Mouse (Mus musculus) c-Kit-positive CD71-positive TER-119-positive erythroid progenitor cells, embryonic 14.5 days (primary cell): Measurements from ENCODE around the gene Pfkfb2.

ENCODE experiments used
- DNase-seq: peaks from one replicate; pipeline ENCODE4 v3.0.0-alpha.2; 2013; ENCODE audit warnings: low spot score

Gene Pfkfb2

DNA sequence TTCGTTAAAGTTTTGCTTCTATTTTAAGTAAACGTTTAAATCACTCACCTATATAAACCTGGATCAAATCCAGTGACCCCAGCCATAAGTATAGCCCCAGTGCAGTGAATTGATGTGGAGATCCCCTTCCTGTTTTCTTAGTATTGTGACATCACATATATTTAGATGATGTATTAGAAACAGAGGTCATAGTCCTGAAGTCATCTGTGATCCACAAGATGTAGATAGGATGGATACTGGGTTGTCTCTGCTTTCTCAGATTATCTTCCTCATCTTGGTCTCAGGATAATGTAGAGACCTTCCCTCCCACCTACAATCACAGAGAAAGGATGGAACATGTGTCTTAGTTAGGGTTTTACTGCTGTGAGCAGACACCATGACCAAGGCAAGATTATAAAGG, at the start of gene Pfkfb2:
Gene Pfkfb2, minus strand, starts transcription at position 101 of the 400 bp plus-strand sequence.
- no peak for DNase-seq

DNA sequence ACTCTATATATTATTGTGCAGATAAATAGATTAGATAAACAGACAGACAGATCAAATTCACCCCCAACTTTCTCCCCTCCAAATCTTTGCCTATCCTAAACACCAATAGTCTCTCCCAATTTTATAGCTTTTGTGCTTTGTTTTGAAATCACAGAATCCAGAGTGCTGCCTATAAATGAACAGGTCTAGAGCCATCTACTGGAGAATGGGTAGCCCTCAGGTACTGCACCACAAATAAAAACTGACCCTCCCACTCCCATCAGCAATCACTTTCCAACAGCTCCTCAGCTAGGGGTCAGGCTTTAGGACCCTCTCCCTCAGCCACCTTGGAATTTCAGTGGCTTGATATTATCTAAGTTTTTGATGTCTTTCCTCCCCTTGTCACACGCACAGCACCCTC, 47.6 kb upstream of the Pfkfb2 start:
- DNase-seq: no peak

DNA sequence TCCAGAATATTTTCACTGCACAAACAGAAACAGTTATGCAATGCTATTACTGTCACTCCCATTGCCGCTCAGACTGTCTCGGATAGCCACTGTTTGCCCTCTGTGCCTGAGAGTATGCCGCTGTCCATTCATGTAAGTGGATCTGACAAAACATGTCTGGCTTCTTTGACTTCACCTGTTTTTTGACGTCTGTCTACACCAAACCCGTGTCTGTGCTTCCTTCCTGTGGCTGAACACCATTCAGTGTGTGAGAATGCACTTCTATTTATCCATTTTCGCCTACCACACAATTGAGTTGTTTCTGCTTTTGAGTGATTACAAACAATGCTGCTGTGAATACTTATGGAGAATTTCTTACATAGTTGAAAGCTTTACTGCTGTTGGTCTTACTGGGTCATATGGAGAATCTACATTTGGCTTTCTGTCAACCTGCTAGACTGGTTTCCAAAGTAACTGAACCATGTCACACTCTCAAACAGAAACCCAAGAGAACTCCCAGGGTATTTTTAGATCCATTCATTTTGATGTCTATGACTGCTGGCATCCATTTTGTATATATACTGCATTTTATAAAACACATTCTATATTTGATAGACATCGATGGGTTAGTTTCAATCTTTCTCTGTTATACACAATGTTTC, 46.8 kb upstream of the Pfkfb2 start:
- no peak for DNase-seq

DNA sequence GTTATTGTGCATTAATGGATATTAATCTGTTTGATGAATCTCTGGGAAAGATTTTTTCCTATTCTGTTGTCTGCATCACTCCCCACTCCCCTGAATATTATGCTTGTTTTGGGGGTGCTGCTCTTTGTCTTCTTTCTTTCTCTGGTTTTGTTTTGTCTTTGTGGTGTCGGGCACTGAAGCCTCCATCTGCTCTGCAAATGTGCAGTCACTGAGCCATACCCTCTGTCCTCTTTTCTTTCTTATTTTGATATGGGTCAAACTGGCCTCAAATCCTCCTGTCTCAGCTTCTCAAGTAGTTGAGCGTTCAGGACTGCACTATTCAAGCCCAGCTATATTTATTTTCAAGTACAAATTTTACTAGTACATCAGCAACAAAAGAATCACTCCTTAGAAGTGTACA, 46.2 kb upstream of the Pfkfb2 start:
- DNase-seq: no peak

DNA sequence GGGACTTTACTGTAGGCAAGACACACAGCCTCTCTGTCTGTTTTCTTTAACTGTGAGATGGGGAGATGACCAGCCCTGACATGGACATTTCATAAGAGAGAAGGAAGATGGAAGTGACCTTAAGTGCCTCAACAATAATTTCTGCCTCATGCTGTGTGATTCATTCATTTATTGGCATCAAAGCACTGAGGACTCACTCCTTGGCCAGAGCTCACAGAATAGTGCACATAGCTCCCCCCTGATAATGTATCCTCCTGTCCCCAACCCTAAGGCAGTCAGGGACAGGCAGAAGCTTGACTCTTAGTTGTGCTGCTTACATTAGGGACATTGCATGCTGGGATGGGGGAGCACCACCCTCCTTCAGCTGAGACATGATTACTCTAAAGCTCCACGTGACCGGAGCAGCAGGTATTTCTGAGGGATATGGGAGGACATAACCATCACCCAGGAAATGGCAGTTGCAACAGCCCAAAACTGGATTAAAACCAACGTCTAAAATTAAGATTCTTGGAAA, 42.0 kb upstream of the Pfkfb2 start:
- no peak for DNase-seq

DNA sequence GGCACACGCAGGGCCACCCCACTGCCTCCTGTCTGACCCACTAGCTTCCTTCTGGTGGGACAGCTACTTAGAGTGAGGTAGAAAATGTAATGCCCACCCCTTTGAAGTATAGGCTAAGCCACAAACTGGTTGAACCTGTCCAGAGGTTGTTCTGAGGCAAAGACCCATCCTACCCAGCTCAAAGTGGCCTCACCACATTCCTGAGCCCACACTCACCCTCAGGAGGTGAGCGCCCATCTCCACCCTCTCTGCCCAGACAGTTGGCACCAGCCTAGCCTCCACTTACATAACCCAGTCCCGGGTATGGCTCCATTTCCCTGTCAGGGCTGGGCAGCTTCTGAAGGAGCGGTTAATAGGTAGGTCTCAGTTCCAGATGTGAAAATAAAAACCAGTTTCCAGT, 41.4 kb upstream of the Pfkfb2 start:
- DNase-seq: no peak

DNA sequence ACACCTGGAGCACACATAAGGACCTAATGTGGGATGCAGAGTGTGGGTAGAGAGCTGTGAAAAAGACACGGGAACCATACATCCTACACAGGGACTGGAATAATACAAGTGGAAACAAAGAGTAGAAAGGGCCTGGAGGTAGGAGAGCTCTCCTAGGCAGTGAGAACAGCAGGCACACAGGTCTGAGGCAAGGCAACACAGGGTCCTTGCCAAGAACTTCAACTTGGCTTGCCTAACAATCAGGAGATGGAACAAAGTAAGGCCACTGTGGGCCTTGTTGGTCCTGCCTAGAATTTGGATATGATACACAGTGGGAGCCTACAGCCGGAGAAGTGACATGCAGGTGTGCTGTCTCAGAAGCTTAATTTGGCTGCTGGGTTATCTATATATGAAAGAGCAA, 40.9 kb upstream of the Pfkfb2 start:
- DNase-seq: no peak

DNA sequence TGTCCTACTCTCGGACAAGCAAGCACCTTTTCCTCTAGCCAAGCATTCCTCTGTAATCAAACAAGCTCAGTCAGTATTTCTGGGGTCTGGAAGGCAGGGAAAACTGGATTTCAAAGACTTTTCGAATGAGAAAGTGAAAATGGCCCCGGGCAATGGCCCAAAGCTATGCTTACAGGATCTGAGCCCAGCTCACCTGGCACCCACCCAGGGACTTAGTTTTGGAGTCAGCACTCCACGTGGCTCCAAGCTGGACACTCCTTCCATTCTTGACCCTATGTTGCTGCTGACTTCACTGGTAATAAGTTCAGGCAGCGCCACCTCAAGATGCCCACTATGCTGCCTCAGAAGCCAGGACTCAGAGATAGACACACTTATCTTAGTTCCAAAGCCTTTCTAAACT, 38.0 kb upstream of the Pfkfb2 start:
- DNase-seq: no peak

DNA sequence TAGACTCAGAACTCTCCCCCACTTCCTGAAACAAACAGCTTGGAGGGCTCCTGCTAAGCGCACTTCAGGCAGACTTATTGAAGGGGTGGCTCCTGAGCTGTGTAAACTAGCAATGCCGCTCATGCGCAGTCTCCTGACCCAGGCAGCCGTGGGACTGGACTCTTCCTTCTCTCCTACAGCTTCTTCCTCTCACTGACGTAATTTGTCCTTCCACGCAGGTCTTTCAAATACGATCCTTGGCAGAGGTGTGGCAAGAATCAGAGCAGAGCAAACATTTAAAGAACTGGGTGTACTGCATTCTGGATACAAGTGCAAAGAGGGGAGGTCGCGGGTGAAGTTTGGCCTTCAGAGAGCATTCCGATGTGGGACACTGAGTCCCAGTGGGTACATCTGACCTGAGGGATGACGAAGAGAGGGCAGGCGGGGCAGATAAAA, 35.0 kb upstream of the Pfkfb2 start:
- no peak for DNase-seq

DNA sequence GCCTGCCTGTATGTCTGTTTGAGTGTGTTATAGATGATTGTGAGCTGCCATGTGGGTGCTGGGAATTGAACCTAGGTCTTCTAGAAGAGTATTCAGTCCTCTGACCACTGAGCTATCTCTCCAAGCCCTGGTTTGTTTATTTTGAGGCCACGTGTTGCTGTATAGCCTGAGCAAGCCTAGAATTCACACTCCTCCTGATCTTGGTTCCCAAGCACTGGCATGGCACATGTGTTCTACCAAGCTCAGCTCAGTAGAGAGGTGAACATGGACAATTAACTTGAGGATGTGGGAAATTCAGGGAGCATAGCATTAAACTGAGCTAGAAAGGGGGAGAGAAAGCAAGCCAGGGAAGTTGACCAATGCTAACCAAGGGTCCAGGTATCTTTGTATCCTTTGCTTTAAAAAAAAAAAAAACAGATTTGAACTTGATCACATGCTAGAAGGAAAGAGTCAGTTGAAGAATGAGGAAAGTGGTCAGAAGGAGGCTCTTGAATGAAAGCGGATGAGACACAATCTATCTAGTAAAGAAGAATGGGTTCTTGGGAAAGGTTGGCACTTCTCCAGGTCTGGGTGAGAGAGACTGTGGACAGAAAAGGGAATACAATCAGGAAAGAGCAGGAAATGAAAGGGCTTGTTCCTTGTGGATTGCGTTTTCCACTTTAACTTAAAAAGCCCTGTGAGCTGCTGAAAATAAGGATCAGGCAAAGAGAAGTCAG, 33.1 kb upstream of the Pfkfb2 start:
- DNase-seq: no peak

DNA sequence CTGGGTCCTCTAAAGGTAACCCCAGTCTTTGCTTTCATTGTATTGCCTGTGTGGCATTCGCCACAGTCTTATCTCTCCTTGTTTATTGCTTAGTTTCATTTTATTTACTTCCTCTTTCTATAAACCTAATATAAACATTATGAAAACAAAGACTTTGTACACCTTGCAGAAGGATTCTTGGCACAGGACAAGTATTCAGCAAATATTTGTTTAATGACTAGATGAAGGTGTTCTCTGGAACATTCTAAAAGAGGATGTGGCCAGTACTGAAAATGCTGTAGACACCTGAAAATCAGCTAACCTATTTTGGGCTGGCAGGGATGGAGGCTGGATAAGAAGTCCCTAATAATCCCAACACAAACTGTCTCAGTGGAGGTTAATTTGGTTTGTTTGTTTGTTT, 32.5 kb upstream of the Pfkfb2 start:
- no peak for DNase-seq

DNA sequence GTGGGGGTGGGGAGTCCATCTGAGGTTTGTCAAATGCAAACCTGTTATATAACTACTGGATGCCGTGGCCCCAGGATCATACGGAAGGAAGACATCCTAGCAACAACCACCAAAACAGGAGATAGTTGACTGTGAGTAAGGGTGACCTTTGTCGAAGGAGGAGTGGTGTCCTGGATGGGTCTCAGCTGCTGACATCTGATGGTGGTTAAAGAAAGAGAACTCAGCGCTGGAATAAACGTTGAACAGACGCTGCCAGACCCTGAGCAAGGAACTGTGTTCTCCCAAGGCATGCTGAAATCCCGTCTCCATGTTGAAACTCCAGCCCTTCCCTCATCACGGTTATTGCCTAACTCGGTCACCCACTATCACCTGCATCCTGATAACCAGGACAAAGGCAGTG, 30.6 kb upstream of the Pfkfb2 start:
- DNase-seq: no peak

DNA sequence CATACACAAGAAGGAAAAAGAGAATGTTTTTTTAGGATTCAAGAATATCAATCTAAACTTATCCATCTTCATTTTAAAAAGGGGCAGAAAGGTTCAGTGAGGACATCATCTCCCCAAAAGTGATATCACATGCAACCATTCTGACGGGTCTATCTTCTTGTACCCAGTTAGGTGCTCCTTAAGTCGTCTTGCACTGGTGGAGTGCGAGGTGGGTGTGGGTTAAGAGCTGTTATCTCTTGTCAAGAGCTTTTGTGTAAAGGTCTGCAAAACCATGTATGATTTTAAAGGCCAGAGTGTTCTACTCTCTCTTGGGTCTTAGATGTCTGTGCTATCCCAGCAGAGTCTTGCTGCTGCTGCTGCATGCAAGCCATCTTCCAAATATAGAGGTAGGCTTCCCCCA, 17.8 kb upstream of the Pfkfb2 start:
- DNase-seq: no peak

DNA sequence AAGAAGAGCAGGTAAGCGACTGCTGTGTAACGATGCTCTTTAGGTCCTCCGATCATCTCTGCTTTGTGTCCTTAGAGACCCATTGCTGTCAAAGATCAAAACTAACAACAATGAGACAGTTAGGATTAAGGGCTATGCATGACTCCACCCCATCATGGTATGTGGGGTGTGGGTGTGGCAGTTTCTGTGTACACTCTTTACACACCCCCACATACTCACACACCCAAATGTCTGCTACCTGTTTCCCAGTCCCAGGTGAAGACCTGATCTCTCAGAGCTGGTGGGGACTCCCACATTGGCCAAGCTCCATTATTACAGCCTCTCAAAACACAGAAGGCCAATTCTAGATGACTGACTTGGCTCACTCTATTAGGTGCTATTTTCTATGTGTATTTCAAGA, 16.5 kb upstream of the Pfkfb2 start:
- no peak for DNase-seq

DNA sequence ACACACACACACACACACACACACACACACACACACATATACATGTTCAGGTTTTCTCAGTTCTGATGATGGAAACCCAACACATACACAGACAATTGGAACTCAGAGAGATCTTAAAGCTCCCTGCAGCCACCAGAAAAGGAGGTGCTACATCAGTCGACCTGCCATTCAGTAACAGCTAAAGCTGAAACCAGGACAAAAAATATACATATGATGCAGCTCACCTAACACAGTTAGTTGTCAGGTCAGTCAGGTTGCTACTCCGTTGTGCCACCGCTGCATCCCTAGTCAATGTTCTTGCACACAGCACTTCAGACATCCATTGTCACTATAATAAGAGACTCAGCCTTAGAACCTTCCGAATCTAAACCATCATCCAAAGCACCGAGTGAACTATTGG, 15.9 kb upstream of the Pfkfb2 start:
- DNase-seq: no peak

DNA sequence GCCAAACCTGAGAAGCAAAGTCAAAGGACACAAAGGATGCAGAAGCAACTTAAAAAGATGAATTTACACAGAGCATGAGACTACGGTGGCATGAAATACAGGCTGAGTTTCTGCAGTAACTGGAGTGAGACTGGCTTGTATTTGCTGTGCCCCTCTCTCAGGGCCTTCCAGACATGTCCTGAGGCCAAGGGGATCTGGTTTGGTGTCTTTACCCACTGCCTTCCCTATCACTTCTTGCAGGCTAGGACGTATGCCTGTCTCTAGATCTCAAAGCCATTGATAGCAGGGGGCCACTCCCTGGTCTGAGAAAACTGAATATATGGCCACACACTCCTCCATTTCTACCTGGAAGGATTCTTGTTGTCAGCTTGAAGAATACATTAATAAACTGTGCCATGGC, 15.2 kb upstream of the Pfkfb2 start:
- DNase-seq: peak; percentile 60

DNA sequence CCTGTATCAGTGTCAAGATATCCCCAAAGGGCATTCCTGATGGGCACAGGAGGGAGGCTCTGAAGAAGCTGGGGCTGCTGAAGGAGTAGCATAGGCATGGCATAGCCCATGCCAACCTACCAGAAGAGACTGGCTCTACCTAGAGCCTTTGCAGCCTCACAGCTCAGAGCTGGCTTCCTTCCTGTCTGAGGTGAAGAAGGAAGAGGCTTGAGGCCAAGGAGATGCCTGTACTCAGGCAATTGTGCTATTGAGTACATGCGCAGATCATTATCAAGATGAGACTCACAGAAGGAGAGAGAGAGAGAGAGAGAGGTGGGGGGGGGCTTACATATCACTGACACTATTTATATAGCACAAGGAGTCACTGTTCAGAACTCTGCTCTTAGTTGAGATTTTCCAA, 14.7 kb upstream of the Pfkfb2 start:
- no peak for DNase-seq

DNA sequence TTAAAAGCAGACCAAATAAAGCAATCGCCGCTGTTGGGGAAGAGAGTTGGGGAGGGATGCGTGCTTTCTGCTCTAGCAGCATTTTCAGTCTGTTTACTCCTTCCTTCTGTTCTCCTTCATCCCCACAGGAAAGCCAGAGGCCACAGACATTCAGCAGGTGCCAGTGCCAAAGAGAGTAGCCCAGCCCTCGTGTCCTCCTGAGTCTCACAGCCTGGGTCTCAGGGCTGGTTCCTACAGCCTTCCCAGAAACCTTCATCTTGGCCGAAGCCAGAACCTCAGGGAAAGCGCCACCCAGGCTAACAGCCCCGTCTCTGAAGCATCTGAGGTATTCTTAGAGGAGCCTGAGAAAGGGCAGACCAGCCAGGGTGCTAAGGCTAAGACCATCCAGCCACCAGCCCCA, 13.1 kb upstream of the Pfkfb2 start:
- DNase-seq: no peak

DNA sequence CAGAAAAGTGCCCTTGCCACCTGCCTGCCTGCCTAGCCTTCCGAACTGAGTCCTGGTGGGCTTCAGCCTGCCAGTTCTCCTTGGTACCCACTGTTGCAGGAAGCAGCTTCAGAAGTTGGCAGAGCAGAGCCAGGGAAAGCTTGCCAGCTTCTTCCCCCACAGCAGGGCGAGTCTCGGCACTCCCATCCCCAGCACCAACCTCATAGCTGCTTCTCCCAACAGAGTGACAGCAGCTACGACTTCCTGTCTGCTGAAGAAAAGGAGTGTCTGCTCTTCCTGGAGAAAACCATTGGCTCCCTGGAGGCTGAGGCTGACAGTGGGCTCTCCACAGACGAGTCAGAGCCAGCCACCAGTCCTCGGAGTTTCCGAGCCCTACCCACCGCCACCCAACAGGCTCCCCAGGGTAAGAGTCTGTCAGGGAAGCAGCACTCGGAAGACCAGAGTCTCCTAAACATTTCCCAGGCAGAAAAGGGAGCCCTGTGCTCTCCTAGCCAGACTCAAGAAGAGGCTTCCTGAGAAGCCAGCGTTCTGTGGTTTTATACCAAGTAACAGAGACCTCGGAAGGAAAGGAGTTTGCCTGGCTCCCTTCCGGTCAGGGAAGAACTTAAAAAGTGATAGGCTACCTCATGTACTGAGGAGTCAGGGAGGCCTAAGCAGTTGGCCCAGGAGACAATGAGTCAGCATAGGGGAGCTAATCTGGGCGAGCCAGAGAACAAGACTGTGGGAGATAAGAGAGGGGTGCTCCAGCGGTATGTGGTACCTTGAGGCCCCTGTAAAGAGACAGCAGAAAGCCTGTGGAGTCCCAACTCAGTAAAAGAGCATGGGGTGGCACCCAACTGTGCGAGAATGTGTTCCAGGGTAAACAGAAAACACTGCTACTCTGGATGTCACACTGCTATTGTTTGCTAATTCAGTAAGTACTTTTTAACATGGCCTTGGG, 12.0 kb upstream of the Pfkfb2 start:
- DNase-seq: peak; percentile 97

DNA sequence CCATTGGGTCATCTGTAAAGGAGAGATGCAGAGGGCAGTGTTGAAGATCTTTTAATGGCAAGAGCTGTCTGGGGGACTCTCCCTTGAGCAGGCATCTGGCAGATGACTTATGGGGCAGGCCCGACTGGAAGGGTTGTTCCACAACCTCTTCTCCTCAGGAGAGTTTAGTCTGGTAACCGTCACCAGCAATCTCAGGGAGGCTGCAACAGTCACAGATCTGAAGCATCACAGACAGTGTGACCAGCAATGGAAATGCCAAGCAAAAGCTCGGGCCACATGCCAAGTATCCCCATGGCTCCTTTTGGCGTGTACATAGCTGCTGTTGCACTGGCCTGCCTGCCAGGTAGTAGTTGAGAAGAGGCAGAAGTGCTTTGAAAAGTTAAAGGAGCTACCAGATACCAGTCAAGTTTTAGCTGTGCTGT, 11.2 kb upstream of the Pfkfb2 start:
- DNase-seq: no peak

DNA sequence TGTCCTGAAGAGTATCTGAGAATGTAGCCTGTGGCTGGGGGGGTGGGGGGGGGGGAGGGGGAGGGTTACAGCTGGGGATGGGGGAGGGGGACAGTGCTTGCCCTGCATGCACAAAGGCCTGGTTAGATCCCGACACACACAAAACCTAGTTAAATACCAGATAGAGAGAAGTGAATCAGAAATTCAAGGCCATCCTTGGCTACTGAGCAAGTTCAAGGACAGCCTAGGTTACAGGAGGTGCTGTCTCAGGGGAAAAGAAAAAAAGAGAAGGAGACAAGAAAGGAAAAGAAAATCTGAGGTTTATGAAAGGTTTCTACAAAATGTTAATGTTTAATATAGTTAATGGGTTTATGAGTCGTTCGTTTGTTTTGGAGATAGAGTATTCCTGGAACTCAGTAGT, 10.6 kb upstream of the Pfkfb2 start:
- DNase-seq: no peak

DNA sequence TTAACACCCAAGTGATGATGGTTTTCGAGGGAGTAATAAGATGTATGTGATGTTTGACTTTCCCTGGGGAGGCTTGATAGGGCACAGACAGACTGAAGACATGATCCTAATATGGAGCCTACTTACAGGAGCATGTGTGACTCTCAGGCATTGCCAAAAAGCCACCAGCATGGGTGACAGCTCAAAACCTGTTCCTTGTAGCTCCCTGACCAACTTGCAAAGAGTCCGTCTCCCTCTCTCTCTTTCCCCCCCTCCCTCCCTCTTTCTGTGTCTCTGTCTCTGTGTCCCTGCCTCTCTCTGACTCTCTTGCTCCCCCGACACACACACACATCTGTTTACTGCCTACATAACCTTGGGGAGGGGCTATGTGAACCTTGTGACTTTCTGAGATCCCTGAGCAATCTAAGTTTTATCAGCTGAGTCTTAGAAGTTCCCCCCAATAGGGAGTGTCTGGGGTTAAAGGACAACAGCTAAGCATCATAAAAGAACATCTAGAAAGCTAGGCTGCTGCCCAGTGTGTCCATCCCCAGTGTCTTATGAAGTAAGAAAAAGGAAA, 9.6 kb upstream of the Pfkfb2 start:
- no peak for DNase-seq
